Mouse (Mus musculus) right cerebral cortex, postnatal 4 days (tissue): Measurements from ENCODE around the gene Gm3417.
A peak's percentile ranks its signal among the peaks of the same experiment; 100 is the strongest.
"Not testable (repeated sequence)": the region's sequence is repeated elsewhere in the genome, so short reads cannot be mapped to it uniquely, and the experiment has no call there.

ENCODE experiments used
- DNase-seq: peaks from one replicate; pipeline ENCODE4 v3.0.0-alpha.2; 2022

Gene Gm3417

DNA sequence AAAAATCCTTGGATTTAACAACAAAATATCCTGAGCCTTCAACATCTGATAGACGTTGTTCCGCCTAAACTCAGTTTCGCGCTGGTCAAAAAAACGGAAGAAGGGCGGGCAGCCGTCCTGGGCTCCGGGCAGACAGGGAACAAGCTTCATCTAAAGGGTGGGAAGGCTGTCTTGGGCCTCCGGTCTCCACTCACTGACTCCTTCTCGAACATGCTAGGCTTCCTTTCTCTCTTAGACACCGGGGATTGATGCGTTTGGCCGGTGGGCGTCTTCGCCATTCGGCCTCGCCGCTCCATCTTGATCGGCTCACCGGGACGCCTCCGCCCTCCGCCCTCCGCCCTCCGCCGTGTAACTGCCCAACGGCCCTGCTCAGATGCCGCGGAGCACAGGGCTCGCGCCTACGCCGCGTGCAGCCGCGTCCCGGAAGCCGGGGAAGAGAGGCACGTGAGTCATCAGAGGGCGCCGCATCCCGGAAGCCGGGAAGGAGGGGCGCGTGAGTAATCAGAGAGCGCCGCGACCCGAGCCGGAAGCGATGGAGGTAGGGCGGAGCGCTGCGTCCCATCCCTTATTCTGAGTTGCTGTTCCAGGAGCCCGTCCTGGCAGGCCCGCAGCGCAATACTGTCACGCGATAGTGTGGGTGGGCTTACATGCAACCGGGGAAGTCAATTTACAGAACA, at the start of gene Gm3417, which contains the start of gene 9030025P20Rik:
Gm3417 (minus strand) TSS at position 429 of the 677 bp plus-strand sequence.
9030025P20Rik (plus strand) TSS at position 107 of the 677 bp plus-strand sequence.
- DNase-seq: not testable (repeated sequence)

DNA sequence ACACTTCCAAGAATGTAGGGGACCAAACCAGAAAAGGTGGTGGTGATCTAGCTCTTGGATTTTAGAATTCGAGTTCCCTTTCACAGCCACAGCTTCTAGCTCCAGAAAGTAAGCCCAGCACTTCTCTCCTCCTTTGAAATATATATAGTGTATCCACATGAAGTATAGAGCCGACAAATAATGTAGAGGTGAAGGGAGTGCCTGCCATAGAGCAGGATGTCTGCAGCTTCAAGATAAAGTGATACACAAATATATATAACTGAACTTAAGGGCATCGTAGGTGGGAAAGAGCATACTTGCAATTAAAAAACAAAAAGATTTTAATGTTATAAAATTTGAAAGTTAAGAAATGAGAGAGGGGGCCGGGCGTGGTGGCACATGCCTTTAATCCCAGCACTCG, 46.9 kb upstream of the Gm3417 start:
- not testable (repeated sequence) for DNase-seq

DNA sequence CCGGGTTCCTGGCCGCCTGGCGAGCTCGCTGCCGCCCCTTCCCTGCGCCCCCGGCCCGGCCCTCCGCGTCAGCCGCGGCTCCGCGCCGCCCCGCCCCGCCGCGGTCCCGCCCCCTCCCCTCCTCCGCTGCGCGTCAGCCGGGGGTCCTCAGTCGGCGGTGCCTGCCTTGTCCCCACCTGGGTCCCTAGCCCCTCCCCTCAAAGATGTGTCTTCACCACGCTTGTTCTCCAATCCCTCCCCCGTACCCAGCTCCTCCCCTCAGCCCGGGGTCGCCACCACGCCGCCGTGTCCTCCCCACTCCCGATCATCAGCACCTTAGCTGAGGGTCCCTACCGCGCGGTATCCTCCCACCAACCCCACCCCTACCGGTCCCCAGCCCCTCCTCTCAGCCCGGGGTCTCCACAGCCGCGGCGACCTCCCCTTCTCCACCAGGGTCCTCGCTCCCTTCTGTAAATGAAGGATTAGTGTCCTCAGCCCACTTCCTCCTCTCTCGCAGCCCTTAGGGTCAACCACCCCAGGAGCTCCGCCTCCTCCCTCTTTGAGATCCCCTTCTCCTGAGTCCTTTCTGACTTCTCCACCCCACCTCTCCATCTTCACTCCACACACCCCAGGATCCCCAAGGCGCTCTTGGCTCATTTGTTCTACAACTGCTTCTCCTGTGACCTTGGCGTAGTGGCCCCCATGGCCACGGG, 46.1 kb upstream of the Gm3417 start:
- not testable (repeated sequence) for DNase-seq

DNA sequence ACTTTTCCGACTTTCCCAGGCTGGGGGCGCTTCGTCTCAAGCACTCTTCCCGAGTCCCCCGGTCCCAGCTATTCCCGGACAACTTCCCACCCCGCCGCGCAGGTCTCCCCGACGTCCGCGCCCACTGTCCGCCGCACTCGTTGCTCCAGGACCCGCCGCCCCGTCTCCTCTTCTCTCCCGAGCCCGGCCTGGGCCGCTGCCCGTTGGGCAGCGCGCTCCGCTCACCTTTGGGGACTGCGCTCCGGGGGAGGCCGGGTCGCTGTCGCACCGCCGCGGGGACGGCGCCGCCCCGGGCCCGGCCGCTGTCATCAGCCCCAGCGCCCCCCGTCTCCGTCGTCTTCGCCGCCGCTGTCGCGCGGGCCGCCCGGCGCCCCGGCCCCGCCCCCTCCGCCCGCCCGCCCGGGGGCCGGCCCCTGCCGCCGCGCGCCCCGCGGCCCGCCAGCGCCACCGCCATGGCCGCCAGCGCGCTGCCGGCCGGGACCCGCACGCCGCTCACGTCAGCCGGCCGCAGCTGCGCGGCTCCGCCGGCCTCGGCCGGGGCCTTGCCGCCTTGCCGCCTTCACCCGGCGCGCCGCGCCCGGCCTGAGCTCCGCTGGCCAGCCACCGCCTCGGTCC, 45.4 kb upstream of the Gm3417 start:
- not testable (repeated sequence) for DNase-seq

DNA sequence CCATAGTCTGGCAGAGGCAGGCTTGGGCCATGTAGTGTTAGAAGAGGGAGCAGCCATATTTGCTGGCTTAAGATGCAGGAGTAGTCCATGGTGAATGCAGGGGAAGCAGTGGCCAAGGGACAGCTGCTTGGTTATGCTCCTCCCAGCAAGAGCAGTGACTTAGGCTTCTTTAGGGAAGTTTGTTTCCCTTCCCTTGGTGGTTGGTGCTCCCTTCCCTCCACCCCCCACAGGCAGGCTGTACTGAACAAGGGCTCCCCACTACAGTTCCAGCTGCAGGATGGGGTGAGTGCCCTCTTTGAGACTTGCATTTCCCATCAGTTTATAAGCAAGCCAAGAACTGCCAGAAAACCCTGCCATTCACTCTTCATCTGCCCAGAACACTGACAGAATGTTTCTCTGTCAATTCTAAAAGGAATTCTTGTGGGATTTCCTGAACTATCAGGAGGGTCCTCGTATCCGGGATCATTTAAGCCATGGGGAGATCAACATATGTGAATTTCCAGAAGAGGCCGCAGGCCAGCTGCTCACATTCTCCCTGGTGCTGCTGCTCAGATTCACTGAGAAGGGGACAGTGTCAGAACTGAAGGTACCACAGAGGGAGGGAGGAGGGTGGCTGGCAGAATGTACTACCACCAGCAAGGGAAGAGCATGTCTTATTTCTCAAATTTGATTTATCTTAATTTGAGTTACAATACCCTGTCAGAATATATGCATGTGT, 43.1 kb upstream of the Gm3417 start:
- peak; percentile 2 for DNase-seq

DNA sequence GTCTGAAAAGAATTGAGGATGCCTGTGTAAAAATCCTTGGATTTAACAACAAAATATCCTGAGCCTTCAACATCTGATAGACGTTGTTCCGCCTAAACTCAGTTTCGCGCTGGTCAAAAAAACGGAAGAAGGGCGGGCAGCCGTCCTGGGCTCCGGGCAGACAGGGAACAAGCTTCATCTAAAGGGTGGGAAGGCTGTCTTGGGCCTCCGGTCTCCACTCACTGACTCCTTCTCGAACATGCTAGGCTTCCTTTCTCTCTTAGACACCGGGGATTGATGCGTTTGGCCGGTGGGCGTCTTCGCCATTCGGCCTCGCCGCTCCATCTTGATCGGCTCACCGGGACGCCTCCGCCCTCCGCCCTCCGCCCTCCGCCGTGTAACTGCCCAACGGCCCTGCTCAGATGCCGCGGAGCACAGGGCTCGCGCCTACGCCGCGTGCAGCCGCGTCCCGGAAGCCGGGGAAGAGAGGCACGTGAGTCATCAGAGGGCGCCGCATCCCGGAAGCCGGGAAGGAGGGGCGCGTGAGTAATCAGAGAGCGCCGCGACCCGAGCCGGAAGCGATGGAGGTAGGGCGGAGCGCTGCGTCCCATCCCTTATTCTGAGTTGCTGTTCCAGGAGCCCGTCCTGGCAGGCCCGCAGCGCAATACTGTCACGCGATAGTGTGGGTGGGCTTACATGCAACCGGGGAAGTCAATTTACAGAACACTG, 31.3 kb upstream of the Gm3417 start, which contains the start of gene Gm3435:
Gm3435 (plus strand) TSS at position 471 of the 708 bp plus-strand sequence.
- DNase-seq: not testable (repeated sequence)

DNA sequence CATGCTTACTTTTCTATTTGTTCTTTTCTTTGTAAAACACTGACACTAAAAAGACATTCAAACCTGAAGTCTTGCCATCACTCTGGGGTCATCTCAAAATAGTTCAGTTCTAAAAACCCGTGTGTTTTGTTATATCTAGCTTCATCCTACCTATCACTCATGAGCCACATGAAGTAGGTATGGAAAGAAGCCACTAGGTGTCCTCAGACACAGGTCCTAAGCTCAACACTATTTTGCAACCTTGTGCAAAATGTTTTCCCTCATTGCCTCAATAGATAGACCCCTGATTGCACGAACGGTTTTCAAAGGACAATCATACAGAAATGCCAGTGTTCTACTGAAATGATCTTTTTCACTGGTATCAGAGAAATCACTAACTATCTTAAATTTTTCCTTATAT, 30.5 kb upstream of the Gm3417 start:
- not testable (repeated sequence) for DNase-seq

DNA sequence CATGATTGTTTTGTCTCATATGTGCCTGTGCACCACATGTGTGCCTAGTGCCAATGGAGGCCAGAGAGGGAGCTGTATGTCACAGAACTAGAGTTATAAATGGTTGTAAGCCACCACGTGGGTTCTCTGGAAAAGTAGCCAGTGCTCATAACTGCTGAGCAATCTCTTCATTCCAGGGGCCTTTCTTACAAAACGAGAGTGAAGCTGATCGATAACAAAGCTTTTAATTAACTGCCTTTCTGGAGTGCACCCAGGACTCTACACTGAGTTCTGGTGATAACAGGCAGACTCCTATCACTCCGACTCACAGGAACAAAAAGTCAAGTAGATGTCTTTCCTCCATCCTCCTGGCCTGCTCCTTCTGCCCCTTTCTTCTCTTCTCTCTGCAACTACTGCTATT, 21.5 kb upstream of the Gm3417 start:
- not testable (repeated sequence) for DNase-seq

DNA sequence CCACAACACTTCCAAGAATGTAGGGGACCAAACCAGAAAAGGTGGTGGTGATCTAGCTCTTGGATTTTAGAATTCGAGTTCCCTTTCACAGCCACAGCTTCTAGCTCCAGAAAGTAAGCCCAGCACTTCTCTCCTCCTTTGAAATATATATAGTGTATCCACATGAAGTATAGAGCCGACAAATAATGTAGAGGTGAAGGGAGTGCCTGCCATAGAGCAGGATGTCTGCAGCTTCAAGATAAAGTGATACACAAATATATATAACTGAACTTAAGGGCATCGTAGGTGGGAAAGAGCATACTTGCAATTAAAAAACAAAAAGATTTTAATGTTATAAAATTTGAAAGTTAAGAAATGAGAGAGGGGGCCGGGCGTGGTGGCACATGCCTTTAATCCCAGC, 15.6 kb upstream of the Gm3417 start:
- DNase-seq: not testable (repeated sequence)

DNA sequence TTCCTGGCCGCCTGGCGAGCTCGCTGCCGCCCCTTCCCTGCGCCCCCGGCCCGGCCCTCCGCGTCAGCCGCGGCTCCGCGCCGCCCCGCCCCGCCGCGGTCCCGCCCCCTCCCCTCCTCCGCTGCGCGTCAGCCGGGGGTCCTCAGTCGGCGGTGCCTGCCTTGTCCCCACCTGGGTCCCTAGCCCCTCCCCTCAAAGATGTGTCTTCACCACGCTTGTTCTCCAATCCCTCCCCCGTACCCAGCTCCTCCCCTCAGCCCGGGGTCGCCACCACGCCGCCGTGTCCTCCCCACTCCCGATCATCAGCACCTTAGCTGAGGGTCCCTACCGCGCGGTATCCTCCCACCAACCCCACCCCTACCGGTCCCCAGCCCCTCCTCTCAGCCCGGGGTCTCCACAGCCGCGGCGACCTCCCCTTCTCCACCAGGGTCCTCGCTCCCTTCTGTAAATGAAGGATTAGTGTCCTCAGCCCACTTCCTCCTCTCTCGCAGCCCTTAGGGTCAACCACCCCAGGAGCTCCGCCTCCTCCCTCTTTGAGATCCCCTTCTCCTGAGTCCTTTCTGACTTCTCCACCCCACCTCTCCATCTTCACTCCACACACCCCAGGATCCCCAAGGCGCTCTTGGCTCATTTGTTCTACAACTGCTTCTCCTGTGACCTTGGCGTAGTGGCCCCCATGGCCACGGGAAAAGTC, 14.7 kb upstream of the Gm3417 start:
- not testable (repeated sequence) for DNase-seq

DNA sequence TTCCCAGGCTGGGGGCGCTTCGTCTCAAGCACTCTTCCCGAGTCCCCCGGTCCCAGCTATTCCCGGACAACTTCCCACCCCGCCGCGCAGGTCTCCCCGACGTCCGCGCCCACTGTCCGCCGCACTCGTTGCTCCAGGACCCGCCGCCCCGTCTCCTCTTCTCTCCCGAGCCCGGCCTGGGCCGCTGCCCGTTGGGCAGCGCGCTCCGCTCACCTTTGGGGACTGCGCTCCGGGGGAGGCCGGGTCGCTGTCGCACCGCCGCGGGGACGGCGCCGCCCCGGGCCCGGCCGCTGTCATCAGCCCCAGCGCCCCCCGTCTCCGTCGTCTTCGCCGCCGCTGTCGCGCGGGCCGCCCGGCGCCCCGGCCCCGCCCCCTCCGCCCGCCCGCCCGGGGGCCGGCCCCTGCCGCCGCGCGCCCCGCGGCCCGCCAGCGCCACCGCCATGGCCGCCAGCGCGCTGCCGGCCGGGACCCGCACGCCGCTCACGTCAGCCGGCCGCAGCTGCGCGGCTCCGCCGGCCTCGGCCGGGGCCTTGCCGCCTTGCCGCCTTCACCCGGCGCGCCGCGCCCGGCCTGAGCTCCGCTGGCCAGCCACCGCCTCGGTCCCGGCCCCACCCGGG, 14.0 kb upstream of the Gm3417 start:
- not testable (repeated sequence) for DNase-seq

DNA sequence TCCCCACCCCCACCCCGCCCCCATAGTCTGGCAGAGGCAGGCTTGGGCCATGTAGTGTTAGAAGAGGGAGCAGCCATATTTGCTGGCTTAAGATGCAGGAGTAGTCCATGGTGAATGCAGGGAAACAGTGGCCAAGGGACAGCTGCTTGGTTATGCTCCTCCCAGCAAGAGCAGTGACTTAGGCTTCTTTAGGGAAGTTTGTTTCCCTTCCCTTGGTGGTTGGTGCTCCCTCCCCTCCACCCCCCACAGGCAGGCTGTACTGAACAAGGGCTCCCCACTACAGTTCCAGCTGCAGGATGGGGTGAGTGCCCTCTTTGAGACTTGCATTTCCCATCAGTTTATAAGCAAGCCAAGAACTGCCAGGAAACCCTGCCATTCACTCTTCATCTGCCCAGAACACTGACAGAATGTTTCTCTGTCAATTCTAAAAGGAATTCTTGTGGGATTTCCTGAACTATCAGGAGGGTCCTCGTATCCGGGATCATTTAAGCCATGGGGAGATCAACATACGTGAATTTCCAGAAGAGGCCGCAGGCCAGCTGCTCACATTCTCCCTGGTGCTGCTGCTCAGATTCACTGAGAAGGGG, 11.6 kb upstream of the Gm3417 start:
- peak; percentile 0 for DNase-seq

DNA sequence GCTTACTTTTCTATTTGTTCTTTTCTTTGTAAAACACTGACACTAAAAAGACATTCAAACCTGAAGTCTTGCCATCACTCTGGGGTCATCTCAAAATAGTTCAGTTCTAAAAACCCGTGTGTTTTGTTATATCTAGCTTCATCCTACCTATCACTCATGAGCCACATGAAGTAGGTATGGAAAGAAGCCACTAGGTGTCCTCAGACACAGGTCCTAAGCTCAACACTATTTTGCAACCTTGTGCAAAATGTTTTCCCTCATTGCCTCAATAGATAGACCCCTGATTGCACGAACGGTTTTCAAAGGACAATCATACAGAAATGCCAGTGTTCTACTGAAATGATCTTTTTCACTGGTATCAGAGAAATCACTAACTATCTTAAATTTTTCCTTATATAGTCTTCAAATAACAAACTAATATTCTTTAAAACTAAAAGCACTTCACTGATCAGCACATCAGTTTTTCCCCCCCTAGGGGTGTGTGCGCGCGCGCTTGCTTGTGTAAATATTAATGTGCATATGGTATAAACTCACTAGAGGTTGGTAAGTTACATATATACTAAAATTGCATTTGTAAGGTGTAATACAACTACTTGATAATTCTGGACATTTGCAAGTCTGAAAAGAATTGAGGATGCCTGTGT, 750 bp downstream of the Gm3417 start:
- DNase-seq: not testable (repeated sequence)

DNA sequence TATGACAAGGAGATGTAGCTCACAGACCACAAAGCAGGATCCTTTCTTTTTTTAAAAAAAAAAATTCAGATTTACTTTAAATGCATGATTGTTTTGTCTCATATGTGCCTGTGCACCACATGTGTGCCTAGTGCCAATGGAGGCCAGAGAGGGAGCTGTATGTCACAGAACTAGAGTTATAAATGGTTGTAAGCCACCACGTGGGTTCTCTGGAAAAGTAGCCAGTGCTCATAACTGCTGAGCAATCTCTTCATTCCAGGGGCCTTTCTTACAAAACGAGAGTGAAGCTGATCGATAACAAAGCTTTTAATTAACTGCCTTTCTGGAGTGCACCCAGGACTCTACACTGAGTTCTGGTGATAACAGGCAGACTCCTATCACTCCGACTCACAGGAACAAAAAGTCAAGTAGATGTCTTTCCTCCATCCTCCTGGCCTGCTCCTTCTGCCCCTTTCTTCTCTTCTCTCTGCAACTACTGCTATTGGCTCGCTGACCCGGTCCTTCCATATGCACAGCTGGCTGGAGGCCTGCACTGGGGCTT, 10.1 kb downstream of the Gm3417 start:
- DNase-seq: not testable (repeated sequence)

DNA sequence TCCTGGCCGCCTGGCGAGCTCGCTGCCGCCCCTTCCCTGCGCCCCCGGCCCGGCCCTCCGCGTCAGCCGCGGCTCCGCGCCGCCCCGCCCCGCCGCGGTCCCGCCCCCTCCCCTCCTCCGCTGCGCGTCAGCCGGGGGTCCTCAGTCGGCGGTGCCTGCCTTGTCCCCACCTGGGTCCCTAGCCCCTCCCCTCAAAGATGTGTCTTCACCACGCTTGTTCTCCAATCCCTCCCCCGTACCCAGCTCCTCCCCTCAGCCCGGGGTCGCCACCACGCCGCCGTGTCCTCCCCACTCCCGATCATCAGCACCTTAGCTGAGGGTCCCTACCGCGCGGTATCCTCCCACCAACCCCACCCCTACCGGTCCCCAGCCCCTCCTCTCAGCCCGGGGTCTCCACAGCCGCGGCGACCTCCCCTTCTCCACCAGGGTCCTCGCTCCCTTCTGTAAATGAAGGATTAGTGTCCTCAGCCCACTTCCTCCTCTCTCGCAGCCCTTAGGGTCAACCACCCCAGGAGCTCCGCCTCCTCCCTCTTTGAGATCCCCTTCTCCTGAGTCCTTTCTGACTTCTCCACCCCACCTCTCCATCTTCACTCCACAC, 16.9 kb downstream of the Gm3417 start:
- not testable (repeated sequence) for DNase-seq

DNA sequence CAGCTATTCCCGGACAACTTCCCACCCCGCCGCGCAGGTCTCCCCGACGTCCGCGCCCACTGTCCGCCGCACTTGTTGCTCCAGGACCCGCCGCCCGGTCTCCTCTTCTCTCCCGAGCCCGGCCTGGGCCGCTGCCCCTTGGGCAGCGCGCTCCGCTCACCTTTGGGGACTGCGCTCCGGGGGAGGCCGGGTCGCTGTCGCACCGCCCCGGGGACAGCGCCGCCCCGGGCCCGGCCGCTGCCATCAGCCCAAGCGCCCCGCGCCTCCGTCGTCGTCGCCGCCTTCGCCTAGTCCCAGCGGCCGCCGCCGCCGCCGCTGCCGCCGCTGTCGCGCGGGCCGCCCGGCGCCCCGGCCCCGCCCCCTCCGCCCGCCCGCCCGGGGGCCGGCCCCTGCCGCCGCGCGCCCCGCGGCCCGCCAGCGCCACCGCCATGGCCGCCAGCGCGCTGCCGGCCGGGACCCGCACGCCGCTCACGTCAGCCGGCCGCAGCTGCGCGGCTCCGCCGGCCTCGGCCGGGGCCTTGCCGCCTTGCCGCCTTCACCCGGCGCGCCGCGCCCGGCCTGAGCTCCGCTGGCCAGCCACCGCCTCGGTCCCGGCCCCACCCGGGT, 17.5 kb downstream of the Gm3417 start, which contains the start of gene Phf10:
Phf10 (minus strand) TSS at position 323 of the 606 bp plus-strand sequence.
- peak; percentile 19 for DNase-seq

DNA sequence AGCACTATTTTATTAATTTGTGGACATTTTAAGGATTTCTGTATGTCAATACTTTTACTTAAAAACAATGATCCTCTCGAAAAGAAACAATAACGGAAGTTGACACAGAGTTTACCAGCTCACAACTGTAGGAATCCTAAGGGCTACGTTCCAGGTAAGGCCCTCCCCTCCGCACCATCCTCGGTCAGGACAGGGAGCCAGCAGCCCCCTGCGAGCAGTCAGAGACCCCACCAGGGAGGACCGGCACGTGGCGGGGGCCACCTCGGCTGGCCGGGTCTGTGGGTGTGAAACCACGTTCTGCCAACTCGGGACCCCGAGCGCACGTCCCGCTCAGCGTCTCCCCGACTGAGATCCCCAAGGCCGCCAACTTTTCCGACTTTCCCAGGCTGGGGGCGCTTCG, 18.1 kb downstream of the Gm3417 start:
- peak; percentile 25 for DNase-seq

DNA sequence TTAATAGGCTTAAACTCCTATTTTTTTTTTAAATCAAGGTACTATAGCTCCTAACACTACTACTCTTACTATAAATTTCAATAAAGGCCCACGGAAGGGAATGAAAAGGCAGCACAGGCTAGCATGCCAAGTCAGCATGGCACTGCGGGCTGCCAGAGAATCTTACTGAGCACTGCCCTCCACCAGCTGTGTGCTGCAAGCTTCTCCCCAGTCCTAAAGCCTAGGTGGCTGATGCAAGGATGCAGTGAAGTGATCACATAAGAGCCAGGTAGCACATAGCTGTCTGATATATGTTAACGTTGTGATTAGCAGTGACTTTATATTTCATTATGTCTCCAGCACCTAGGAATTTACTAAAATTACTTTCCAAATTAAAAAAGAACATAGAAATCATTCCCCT, 18.6 kb downstream of the Gm3417 start:
- DNase-seq: no peak
